Mouse (Mus musculus) mouse embryonic stem cell (cell line): ENCODE measurements around the gene Runx1.

Source experiments
- in situ Hi-C, 2 experiments: fragments of 300-500 bp; cut with MboI; formaldehyde crosslinking; loops; 1 replicate in 1 of 2; 3 replicates in 1 of 2; pipeline ENCODE4 v1.14.3; 2019 to 2020; ENCODE audit warnings: low sequenced_read_pairs in 2 of 2, low pct_unique_long_range_greater_than_20kb in 1 of 2, mixed read lengths in 1 of 2; ENCODE audit not compliant: unreplicated experiment in 1 of 2

Gene Runx1

DNA sequence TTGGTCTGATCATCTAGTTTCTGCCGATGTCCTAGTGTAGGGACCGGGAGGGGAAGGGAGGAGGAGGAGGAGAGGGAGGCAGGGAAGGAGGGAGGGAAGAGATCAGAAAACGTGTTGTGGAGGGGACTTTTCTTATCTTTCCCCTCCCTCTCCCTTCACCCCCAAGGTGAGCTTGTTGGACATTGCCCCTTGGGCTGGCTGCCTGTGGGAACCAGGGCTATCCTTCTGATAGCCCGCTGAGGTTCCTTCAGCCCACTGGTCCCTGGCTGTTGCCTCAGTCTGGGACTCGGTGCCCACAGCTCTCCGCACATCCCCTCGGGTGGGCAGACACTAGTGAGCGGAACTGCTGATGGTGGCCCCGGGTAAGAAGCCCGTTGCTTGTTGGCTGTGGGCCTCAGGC is 181.6 kb downstream of the Runx1 start:
- in situ Hi-C loops: no loop called here

DNA sequence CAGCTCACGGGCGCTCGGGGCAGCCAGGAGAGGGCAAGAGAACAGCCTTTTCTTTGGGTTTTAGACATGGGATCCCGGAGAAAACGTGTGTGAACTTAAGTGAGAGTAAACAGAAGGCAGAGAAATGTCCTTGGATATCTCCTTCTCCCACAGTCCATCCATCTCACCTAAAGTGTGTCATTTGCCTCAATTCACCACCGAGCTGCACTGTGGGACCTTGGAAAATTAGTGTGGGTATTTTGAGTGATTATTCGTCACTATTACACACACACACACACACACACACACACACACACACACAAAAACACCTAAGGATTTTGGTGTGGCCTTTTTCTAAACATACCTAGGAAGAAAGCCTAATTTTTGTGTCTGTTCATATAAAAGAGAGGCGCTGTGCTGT is 183.7 kb downstream of the Runx1 start:
- in situ Hi-C loops: no loop called here

DNA sequence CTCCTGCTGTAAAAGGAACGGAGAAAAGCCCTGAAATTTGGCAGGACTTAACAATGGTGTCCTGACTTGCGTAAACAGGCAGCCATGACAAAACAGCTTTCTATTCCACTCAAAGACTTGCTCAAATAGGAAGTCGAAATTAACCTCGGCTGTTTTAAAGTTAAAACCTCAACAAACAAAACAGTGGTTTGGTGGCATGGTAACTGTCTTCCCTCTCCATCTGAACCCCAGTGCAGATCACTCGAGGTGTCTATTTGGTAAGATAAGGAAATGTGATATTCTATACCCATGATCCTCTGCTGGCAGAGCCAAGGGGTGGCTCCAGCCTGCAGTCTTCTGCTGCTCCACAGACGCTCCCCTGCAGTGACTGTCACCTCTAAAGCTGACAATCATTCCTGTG is 184.9 kb downstream of the Runx1 start:
- in situ Hi-C loops: no loop called here

DNA sequence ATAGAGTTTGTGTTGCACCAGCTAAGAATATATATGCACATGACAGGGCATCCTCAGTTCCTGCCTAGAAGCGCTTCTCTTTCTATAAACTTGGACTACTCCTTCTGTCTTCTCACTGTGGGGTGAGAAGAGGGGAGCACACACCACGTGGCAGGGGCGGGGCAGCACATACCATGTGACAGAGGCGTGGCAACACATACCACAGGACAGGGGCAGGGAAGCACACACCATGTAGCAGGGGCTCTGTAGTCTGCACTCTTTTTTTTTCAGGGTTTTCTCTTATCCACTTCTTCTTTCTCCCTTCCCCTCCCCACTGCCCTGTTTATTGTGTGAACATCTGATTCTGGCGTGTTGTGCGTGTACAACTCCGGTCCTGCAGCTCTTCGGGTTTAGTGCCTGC is 186.9 kb downstream of the Runx1 start:
- in situ Hi-C loops: no loop called here

DNA sequence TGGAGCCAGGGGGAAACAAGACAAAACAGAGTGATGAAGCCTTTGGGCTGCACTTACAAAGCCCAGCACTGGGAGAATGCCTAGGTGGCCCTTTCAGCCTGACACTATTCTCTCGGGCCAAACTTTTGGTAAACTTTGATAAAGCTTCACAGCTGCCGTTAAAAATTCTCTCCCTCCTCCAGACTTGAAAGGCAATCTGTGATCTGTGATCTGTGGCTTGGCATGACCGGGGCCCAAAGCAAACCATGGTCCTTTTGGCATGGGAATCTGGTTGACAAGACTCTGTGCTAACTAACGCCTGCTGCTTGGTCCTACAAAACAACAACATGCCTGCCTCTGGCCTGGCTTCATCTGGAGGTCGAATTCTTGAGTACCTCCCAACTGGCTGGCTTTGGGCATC is 188.9 kb downstream of the Runx1 start:
- in situ Hi-C loops: no loop called here

DNA sequence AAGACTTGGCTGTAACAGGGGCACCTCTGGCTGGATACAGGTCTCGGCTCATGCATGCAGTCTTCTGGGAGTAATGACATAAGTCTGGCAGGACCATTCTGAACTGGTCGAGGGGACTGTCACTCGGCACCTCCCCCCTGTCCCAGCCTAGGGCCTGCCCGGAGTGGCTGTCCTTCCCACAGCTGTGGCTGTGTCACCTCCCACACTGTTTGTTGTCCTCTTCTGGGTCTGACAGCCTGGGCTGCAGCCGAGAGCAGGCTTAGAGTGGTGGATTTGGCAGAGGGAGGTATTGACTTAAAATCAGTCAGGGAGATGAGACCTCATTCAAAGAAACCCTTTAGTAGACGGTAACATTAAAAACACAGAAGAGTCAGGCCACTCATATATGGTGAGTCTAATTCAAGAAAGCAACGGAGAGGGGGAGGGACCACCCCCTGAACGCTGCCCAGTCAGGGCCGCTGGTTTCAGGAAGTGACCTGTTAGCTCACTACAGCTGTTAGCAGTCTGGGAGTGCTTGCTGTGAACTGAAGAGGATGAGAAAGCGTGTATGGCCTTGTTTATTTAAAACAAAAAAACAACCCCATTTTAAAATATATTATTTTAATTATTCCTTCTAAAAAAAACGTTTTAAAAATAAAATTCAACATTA is 193.7 kb downstream of the Runx1 start:
- in situ Hi-C loops: no loop called here

DNA sequence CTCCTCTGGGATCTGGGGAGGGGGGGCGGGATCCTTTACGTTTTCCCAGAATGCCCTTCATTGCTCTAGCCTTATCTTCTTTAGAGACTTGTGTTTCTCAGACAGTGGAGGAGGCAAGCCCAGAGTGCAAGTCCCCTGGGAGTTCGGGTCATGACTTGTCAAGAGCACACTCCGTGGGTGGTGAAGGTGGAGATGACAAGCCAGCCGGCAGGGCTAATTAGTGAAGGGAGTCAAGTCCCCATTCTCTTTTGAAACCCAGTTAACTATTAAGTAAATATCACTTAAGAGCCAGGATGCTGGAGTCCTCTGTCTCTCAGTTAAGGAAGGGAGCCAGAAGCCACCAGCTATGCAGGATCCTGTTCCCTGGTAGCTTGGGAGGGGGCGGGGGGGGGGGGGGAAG is 194.3 kb downstream of the Runx1 start:
- in situ Hi-C loops: no loop called here

DNA sequence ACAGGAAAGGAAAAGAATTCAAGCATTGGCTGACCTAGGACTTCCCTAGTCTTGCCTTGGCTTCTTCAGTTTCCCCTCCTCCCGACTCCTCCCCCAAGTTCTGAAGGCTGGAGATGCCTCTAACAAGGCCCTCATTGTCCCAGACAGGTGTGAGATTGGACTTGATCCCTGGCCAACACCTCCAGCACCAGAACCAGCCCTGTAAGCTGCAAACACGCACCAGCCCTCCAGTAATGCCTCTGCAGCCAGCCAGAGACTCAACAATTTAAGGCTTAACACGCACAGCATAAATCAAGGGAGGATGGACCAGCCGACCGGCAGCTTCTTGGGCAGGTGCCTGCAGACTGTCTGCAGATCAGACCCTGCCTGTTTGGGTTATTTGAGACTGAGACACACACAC is 195.0 kb downstream of the Runx1 start:
- in situ Hi-C loops: no loop called here

DNA sequence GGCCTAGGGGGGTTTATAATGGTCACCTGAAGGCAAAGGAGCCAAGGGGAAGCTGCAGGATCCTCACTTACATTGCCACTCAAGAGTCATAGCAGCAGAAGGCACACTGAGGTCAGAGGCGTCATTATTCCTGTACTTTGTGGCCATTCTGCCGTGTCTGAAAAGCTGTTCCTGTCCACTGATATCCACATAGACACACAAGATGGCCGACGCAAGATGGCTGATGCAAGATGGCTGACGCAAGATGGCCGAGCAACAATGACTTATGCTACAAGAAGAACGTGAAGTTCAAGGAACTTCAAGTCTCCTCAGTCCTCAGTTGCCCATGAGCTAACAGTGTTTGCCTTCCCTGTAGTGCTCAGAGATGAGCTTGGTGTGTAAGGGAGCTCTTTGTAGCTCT is 196.1 kb downstream of the Runx1 start:
- in situ Hi-C loops: no loop called here

DNA sequence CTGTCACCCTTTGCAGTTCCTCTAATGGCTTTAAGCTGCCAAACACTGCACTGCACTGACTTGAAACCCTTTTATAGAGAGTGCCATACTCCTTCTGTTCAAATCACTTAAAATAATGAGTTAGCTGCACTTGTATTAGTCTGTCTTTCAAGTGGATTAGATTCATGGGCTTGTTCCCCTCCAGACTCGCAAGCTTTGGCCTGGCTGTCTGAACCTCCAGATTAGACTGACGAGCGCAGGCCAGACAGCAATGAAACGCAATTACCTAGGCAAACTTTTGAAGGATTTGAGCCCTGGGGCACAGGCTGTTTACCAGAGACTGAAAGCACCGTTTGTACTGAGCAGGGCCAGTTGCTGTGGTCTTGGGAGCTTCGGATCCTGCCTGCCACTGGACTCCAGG is 198.7 kb downstream of the Runx1 start:
- in situ Hi-C loops: no loop called here

DNA sequence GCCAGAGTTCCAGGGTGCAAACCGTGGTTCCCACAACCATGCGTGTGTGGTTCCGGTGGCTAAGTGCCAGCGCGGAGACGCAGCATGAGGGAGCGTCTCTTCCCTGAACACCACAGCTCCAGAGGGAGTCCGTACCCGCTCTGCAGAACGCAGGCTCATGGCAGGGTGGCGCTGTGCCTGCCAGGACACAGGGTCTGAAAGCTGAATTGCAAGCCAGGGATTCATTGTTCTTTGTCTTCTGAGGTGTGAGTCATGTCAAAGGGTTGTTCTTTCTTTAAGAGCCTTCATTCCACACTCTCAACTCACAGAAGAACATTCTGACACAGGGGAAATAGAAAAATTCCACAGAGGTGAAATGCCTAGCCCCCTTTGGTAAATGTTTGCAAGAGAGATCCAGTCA is 202.0 kb downstream of the Runx1 start:
- in situ Hi-C loops: no loop called here

DNA sequence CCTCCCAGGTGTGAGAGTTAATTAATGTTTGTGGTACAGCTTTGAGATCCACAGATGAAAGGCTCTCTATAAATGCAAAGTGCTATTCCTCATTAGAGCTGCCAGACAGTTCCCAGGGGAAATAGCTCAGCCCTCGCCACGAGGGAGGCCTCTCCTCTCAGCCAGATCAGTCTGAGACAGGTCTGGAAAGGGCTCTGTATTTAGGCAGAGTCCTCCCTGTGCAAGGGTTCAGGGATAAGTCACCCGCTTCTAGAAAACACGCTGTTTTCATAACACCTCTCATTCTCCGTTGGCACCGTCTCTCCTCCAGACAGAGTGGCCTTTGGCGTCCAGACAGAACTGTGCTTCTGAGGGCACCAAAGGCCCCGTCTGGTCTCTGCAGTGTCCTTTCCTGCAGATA is 204.1 kb downstream of the Runx1 start:
- in situ Hi-C loops: no loop called here

DNA sequence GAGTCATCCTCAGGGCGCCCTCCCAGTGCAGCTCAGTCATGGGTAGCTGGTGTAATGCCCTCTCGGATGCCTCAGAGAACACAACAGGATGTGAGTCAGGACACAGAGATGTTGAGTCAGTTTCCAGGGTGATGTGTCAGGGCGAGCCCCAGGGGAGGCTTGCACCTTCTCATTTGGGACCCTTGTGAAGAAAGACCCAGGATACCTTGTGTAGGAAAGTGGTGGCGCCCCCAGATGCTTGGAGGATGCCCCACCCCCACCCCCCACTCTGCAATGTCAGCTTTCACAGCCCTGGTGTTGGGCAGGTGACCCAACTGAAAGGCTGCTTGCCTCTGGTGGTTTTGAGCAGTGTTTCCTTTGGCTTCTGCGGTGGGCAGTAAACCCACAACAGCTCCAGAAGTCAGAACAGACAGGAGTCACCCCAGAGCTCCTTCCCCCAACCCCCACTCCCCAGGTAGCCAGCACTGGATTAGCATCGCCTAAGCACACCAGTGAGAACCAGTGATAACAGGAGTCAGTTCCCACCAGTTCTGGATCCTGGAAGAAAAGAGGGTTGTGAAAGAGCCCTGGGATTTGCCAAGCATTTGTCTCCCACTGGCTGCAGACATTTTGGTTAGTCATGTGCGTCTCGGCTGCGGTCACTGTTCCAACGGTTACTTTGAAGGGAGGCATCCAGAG is 205.0 kb downstream of the Runx1 start:
- in situ Hi-C loops: no loop called here

DNA sequence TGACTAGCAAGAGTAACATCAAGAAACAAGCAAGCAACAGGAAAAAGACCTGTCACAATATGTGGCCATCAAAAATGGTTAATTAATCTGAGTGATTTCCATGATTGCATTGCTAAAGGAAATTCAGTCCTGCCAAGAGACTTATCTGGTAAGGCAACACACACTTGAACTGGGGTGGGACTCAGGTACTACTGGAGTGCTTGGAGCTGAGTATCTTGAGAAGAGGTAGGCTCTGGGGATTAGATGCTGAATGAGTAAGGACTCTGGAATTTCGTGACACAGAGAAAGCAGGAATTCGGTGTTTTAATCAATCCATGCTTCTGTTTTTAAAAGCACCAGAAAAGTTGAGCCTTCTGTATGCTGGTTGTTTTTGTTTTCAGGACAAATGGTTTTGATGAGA is 209.1 kb downstream of the Runx1 start:
- in situ Hi-C loops: no loop called here

DNA sequence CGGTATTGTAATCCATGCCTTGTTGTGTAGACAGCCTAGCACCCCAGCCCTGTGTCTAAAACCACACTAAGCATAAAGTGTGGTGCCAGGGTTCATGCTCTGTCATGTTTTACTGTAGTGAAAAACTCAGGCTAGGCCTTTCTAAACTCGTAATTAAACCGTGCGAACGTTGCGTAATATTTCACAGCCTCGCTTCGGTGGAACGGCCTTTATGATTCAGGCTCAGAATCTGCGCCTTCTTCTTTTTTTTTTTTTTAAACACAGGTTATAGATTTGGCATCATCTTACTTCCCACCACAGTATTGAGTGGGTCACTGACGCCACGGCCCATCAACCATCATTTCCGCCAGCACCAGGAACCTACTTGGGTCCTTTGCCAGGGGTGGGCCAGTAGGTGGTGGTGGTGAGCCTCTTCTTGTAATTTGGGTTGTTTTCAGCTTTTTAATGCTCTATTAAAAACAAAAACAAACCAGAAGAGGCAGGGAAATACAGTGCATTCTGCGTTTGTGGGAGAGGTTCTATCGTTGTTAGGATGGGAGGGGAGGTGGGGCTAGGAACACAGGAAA is 210.6 kb downstream of the Runx1 start:
- in situ Hi-C loops: no loop called here

DNA sequence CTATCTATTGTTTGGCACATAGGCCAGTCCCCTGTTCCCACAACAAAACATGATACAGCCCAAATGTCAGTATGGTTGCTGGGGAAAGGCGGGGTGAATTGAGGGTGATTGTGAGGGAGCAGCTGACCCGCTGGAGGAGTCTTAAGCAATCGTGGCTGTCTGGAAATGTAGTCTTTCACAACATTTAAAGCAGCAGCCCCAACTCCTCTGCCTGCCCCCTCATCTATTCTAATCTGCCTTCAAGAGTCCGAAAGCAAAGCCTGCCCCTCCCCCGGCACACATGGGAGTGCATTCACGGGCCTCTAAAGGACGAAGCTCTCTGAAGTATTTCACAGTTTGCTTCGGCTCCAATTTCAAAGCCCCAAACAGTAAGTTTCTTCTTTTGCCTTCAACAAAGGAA is 213.4 kb downstream of the Runx1 start:
- in situ Hi-C loops: no loop called here

DNA sequence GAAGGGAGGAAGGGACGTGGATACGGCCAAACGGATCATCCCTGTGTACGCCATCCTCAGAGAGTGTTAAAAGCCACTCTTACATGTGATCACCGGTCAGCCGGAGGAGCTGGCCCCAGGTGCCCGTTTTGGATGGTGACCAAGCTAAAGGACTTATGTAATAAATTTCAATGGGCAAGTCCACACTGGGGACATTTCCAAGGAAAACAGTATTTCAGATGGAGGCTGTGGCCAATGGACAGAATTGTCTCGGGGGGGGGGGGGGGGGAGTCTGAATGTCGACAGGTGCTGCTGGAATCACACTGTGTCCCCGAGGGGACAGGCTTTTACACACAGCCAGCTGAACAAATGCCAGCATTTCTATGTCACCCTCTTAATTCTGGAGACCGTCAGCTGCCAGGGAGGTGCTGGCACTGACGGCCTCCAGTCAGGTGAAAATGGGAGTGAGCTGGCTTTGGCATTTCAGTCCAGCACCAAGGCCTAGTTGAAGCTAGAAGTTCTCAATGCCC is 214.3 kb downstream of the Runx1 start:
- in situ Hi-C loops: no loop called here

DNA sequence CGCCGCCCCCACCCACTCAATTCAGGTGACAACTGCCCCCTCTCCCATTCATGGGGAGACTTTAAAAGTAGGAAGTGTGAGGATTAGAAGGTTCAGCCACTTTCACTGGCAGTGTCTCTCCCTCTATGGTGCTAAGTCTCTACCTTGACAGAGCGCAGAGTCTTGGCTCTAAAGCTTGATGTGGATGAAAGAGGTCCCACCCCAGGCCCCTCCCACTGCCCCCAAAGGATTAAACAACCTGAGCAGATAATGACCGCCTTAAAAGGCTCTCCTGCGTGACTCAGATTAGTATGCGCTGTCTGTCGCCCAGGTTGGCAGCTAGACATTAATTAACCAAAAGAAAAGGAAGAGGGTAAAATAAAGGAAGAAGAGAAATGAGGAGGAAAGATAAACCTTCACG is 215.5 kb downstream of the Runx1 start:
- in situ Hi-C loops: no loop called here

DNA sequence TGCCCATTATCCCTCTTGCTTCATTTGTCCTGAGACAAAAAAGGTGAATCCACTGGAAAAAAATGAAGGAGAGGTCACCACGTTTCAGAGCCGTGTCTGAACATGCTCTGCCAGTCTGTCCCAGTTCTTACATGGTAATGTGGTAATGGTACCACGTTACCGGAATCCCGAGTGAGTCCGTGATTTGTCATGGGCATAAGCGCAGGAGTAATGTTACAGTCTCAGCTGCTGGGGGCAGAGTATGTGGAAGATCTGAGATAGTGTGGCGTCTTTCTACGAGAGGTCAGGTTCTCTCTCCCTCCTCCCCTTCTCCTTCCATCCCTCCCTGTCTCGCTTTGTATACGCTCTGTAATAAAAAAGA is 216.3 kb downstream of the Runx1 start:
- in situ Hi-C loops: no loop called here

DNA sequence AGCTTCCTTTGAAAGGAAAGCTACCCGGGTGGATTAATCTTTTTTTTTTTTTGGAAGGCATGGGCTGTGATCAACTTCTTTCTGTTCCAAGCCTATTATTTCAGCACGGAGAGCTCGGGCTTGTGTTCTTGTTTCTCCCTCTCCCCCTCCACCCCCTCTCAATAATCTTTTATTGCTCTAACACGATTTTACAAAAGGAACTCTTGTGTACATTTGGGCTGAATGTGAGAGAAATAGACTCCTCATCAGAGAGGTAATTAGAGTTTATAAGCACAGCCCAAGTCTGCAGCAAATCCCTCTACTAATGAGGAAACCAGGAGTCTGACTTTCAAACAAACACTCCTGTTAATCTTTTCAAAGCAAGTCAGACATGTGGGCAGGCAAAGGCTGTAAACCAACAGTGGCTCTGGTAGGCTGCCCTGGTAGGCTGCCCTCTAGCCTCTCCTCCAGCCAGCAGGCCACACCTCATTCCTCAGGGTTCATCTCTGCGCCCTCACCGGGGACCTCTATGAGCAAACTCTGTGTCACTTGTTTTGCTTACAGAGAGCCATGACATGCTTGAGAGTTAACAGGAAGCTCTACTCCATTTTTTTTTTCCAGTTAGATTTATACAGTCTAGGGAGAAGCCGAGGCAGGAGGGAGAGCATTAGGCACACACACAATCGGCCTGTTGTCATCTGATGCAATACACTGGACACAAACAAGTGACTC is 216.8 kb downstream of the Runx1 start:
- in situ Hi-C loops: no loop called here
